Mouse (Mus musculus) thymus, adult 18-20 months (tissue): ENCODE results near the gene Prdm16.

Source experiments
- DNase-seq, 2 experiments: peaks; one replicate each; pipeline ENCODE4 v3.0.0; 2022; ENCODE audit warnings: mixed read lengths in 2 of 2

The Prdm16 gene

GRCm38 (mm10) chr4:154549961-154550393 lies 86.7 kb downstream of the Prdm16 start:
- no peak for DNase-seq

DNA sequence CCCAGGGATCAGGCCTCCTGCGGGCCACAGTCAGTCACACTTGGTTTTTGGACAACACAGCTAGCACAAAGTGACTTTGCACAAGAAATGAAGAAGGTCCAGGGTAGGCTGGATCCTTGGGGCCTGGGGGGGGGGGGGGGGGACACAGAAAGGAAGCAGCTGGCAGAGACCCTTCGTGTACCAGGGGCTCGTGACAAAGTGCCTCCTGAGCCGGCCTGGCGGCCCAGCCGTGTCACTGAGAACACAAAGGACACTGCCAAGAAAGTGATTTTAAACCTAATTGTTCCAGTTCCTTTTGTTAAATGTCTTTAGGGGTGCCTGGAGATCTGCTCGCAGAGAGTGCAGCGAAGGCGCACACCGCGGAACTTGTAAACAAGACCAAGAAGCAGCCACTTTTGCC lies 87.2 kb downstream of the Prdm16 start:
- DNase-seq: no peak

GRCm38 (mm10) chr4:154547176-154547855 lies 89.4 kb downstream of the Prdm16 start:
- DNase-seq: no peak

GRCm38 (mm10) chr4:154545296-154545695 lies 91.4 kb downstream of the Prdm16 start:
- no peak for DNase-seq

- no peak for DNase-seq
Observed at GRCm38 (mm10) chr4:154543921-154544320, 92.8 kb downstream of the Prdm16 start.

DNA sequence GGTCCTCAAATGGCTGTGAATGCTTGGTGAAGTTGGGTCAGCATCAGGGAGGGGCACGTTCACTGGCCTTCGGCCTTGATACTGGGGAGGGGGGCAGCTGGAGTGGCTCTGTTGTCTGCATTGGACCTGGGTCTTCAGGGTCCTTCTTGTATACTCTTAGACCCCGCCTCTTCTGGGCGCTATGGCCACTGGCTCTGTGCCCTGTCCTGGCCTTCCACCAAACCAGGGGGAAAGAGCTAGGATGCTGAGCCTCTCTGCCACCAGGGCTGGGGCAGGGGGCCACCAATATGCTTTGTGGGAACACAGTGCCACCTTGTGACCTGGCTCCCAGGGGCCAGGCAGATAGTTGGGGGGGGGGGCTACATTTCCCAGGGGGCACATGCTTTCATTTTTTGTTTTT lies 93.5 kb downstream of the Prdm16 start:
- no peak for DNase-seq

DNA sequence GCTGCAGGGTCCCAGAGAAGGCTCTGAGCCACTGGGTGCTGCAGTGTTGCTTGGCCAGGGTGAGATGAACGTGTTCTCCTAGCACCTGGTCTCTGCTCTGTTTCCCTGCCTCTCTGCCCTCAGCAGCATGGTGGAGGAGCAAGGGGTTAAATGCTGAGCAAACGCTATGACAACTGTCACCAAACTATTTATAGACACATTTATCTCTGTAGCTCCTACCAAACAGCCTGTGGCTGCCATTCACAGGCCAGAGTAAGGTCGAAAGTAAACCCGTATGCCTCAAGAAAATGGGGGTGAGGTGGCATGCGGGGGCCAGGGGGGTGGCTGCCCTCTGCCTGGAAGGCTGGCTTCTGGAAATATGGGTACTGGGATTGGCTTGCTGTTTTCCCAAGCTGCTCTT lies 94.1 kb downstream of the Prdm16 start:
- no peak for DNase-seq

GRCm38 (mm10) chr4:154541632-154542276 lies 94.9 kb downstream of the Prdm16 start:
- DNase-seq: no peak

DNA sequence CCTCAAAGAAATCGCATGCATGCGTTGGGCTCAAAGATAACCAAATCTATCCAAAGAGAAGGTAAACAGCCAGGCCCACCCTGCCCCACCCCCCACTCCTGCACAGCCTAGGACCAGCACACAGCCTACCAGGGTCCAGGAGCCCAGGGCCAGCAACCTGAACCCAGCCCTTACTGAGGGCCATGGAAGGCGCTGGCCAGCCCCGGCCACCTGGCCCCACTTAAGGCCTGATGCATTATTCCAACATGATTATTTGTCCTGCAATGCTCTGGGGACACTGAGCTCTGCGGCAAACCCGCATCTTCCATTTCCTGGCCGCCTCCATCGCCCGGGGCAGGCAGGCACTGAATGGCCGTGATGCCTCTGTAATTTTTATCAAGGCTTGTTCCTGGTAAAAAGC lies 96.0 kb downstream of the Prdm16 start:
- no peak for DNase-seq

DNA sequence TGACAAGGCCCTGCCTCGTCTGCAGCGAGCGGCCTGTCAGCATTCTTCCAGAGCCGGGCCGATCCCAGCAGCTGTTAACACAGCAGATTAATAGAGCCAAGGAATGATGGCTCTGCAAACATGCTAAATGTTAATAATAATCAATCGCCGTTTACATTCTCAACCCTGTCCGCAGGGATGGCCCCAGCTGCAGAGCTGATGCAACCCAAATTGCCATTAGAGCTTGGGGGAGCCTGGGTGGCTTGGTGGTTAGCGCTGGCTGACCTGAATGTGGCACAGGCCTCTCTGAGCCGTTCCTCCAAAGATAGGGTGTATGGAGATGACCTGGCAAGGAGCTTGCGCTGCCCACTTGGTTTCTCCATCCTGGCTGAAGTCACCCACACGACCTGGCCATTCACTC lies 97.0 kb downstream of the Prdm16 start:
- DNase-seq: no peak

DNA sequence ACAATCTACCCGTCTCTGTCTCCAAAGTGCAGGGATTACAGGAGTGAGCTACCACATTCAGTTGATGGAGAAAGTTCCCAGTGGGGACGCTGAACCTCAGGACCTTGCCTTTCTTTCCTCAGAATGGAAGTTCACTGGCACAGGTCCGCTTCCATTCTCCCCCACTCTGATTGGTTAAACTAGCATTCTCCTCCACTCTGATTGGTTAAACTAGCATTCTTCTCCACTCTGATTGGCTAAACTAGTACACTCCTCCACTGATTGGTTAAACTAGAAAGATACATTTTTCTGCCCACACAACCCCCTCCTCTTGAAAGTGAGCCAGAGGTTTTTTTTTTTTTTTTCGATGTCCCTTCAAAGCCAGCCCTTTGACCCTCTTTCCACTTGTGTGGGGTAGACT lies 97.9 kb downstream of the Prdm16 start:
- DNase-seq: no peak

GRCm38 (mm10) chr4:154536110-154536509 lies 100.6 kb downstream of the Prdm16 start:
- DNase-seq: no peak

DNA sequence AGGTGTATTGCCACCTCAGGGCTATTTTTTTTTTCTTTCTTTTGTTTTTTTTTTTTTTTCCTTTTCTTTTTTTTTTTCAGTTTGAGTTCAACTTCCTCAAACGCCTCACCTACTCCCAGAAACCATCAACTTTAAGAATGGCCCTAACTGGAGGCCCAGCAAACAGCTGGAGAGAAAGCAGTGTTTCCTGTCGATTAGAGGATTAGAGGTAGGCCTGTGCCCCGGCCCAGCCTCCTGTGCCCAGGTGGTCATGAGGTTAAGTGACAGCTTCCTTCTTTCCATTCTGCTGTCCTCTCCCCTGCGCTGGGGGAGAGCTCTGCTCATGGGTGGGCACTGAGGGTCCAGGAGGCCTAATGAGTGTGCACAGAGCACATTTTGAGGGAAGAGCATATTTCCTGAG lies 105.3 kb downstream of the Prdm16 start:
- no peak for DNase-seq

DNA sequence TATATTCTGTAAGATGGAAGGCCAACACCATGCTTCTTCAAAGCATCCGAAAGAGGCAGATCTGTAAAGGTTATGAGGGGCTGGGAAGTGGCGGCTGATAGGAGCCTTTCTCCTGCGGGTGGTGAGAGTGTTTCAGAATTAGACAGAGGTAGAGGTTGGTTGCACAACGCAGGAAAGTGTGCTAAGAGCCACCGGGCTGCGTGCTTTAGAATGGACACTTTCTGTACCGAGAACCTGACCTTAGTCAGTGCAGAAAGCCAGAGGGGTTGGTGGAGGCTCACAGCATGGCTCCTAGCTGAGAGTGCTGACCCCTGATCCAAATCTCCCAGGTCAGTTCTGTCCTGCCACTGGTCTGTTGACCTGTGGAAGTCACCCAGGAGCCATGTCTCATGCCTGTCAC lies 106.3 kb downstream of the Prdm16 start:
- DNase-seq: no peak

DNA sequence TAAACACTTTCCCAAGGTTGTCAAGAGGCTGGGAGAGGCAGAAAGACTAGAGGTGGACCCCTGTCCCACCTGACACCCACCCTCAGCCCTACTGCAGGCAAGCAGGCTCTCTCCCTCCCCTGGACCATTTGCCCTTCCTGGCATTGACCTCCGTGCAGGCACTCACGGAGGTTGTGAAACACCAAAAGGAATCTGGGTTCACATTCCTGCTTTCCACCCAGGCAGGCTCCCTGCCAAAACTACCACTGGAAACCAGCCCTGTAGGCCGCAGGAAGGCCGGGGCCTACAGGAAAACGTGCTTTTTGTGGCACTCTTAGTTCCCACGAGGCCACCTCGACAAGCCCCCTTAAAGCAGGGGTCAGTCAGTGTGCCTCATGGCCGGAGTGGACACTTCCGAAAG lies 109.2 kb downstream of the Prdm16 start:
- DNase-seq: no peak

- DNase-seq: no peak
Observed at GRCm38 (mm10) chr4:154526351-154526786, 110.3 kb downstream of the Prdm16 start.

DNA sequence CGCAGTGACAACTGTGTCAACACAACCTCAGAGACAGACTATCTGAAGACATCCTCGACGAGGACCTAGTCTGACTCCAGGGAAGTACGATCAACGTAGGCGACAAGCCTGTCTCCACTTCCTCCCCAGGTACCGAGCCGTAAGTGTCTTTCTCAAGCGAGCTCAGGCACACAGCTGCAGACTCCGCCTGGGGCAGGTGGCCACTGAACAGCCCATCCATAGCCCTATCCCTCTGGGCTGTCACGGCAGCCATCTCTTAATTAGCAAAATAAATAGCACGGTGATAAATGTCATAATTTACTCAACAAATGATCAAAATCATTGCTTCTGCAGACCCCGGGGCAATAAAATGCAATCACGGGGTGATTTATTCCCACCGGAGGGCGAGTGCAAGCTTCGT lies 112.8 kb downstream of the Prdm16 start:
- no peak for DNase-seq

- no peak for DNase-seq
Observed at GRCm38 (mm10) chr4:154521881-154522676, 114.6 kb downstream of the Prdm16 start.

DNA sequence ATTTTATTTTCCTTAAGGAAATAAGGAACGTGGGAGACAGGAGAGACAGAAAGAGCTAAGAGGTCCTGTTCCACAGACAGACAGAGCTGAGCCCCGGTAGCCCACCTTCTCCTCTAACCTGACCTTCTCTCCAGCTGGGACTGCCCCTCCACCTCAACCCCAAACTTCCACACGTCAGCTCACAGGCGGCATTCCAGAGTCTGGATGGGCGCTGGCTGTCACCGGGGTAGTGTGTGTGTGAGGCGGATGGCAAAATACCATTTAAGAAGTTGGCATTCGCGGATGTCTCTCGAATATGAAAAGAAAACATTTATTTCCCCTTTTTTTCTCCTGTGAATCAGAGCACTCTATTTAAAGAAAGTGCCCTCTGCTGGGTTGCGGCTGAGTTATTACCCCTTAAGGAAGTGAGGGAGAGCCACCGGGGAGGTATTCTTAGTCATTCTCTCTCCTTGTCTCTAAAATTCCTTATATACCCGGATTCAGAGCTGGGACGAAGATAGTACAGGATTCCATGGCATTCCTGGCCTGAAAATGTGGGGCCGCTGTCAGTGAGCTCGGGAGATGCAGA lies 117.1 kb downstream of the Prdm16 start:
- no peak for DNase-seq

GRCm38 (mm10) chr4:154517991-154518390 lies 118.7 kb downstream of the Prdm16 start:
- no peak for DNase-seq

- DNase-seq: no peak
Observed at GRCm38 (mm10) chr4:154516470-154516869, 120.2 kb downstream of the Prdm16 start.

- DNase-seq: no peak
Observed at GRCm38 (mm10) chr4:154513664-154514063, 123.0 kb downstream of the Prdm16 start.

- DNase-seq: no peak
Observed at GRCm38 (mm10) chr4:154512518-154513090, 124.1 kb downstream of the Prdm16 start.
